Mouse (Mus musculus) intestine, postnatal 0 days (tissue): ENCODE results near the gene Zcchc2. TPM values are rescaled to one million over a fixed set of nuclear protein-coding genes. Genes with fewer than 3 reads are reported as not detected.

Experiments used
- ATAC-seq: fragments of 200-750 bp; cut with Nextera tagmentation; 2 replicates; pipeline ENCODE4 v1.8.0; 2017; ENCODE audit warnings: mild to moderate bottlenecking, moderate TSS enrichment, moderate library complexity
- H3K27ac ChIP-seq: fragments of 300-500 bp; sonication (generic); 2 replicates; pipeline ENCODE4 v1.5.1; 2014; ENCODE audit warnings: mild to moderate bottlenecking, low read depth, low read length, moderate library complexity
- H3K27me3 ChIP-seq: fragments of 300-500 bp; sonication (generic); replicated peaks from 2 replicates; pipeline ENCODE4 v1.6.1; 2014; ENCODE audit warnings: low read length, mixed read lengths; ENCODE audit not compliant: control insufficient read depth, insufficient read depth
- H3K36me3 ChIP-seq: fragments of 300-500 bp; sonication (generic); 2 replicates; pipeline ENCODE4 v1.6.1; 2014; ENCODE audit warnings: mild to moderate bottlenecking, moderate library complexity; ENCODE audit not compliant: control insufficient read depth, insufficient read depth
- H3K4me1 ChIP-seq: fragments of 300-500 bp; sonication (generic); replicated peaks from 2 replicates; pipeline ENCODE4 v1.6.1; 2014; ENCODE audit warnings: antibody characterized with exemption, low read length, mixed read lengths; ENCODE audit not compliant: control insufficient read depth, insufficient read depth
- H3K4me2 ChIP-seq: fragments of 300-500 bp; sonication (generic); replicated peaks from 2 replicates; pipeline ENCODE4 v1.6.1; 2014; ENCODE audit warnings: low read depth, mild to moderate bottlenecking, moderate library complexity
- H3K4me3 ChIP-seq: fragments of 300-500 bp; sonication (generic); 2 replicates; pipeline ENCODE4 v1.5.1; 2014; ENCODE audit warnings: low read depth, low read length
- H3K9ac ChIP-seq: fragments of 300-500 bp; sonication (generic); 2 replicates; pipeline ENCODE4 v1.6.1; 2014; ENCODE audit warnings: mild to moderate bottlenecking, low read depth, low read length
- H3K9me3 ChIP-seq: fragments of 300-500 bp; sonication (generic); 2 replicates; pipeline ENCODE4 v1.6.1; 2016; ENCODE audit warnings: mixed run types; ENCODE audit not compliant: control insufficient read depth
- CTCF ChIP-seq: sonication (generic); IDR thresholded peaks from 2 replicates; pipeline ENCODE4 v1.5.1; 2016; ENCODE audit warnings: low read depth, mild to moderate bottlenecking, control low read depth, antibody characterized with exemption, moderate library complexity
- WGBS: fragments of 180-500 bp; shearing (Covaris S2); extraction: QIAGEN DNeasy Blood & Tissue Kit; methylation state at CpG from one replicate; pipeline ENCODE4 v1.1.7; 2014; 5-methylcytosine and 5-hydroxymethylcytosine counted together
- polyA plus RNA-seq: library from polyadenylated mRNA; unstranded; fragments of >200 nt; fragmentation: Nextera tagmentation; extraction: Ambion mirVana; gene quantifications from 2 replicates; pipeline ENCODE4 v1.2.1, GENCODE M21; 2015

Gene Zcchc2
- polyA plus RNA-seq, 1 experiment from 2014 or later = 1.6 TPM

GRCm38 (mm10) chr1:105984172-105984571 is 6.0 kb upstream of the Zcchc2 start:
- H3K4me1 ChIP-seq = no peaks in the 10 kb centered on the region
- H3K9me3 ChIP-seq = no peaks in the 10 kb centered on the region
- no peak for TF ChIP-seq CTCF
- H3K36me3 ChIP-seq = no peaks in the 10 kb centered on the region
- no peaks in the 10 kb centered on the region for H3K27me3 ChIP-seq
- H3K4me2 ChIP-seq = no peak overlapping the region
- no peak overlapping the region for H3K9ac ChIP-seq
- ATAC-seq = no peak
- WGBS = 92% methylated on average over 3 of the region's 3 CpGs
- no peak overlapping the region for H3K27ac ChIP-seq
- H3K4me3 ChIP-seq = no peak overlapping the region

DNA sequence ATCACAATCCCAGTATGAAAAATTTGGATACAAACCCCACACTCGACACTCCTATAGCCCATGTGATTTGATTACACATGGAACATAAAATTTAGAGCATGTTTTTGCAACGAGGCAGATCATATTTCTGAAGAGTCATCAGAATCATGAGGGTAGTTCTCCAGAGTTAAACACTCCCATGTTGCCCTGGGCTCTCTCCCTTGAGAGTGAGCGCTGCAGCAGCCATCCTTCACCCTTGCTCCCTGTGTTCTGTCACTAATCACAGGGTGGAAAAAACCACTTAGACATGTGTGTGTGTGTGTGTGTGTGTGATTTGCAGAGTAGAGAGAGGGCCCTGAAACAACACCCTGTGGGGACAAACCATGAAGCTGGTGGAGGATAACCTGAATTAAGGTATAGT is 2.0 kb upstream of the Zcchc2 start:
- ATAC-seq = no peak
- TF ChIP-seq CTCF = no peak
- H3K27me3 ChIP-seq = no peaks in the 10 kb centered on the region
- H3K9ac ChIP-seq = no peak overlapping the region
- 54% methylated on average over 3 of the region's 3 CpGs for WGBS
- no peak overlapping the region; the same call in 1 of the 2 replicates for H3K4me2 ChIP-seq
- H3K9me3 ChIP-seq = no peaks in the 10 kb centered on the region
- H3K4me1 ChIP-seq = 0 out of 2 replicates have a peak, but pooled peaks cover 6% of the 10 kb centered on the region
- H3K27ac ChIP-seq = no peak overlapping the region
- H3K4me3 ChIP-seq = no peak overlapping the region
- no peaks in the 10 kb centered on the region for H3K36me3 ChIP-seq

- Histone ChIP-seq H3K4me2 (peak overlapping the region; percentile 97), H3K9ac (peak overlapping the region; percentile 78; the same call in 1 of the 2 replicates)
- WGBS = 45% methylated on average over 14 of the region's 14 CpGs
These were observed 1.1 kb upstream of the Zcchc2 start for GRCm38 (mm10) chr1:105988903-105989639.

GRCm38 (mm10) chr1:105989640-105989984 is 594 bp upstream of the Zcchc2 start:
- Histone ChIP-seq H3K27me3 (no peaks in the 10 kb centered on the region), H3K9me3 (no peaks in the 10 kb centered on the region), H3K36me3 (no peaks in the 10 kb centered on the region), H3K27ac (peak overlapping the region; percentile 98), H3K4me3 (peak overlapping the region; percentile 85), H3K9ac (peak overlapping the region; percentile 78), H3K4me2 (peak overlapping the region; percentile 97), H3K4me1 (0 out of 2 replicates have a peak, but pooled peaks cover 10% of the 10 kb centered on the region)
- under 1% methylated on average over 13 of the region's 13 CpGs for WGBS
- ATAC-seq = no peak
- no peak for TF ChIP-seq CTCF

More at GRCm38 (mm10) chr1:105988903-105989639, 1.1 kb upstream of the Zcchc2 start:
- no peak overlapping the region for H3K27ac ChIP-seq
- no peaks in the 10 kb centered on the region for H3K9me3 ChIP-seq
- no peak for TF ChIP-seq CTCF
- no peak for ATAC-seq
- no peaks in the 10 kb centered on the region for H3K36me3 ChIP-seq
- no peaks in the 10 kb centered on the region for H3K27me3 ChIP-seq
- peak overlapping the region; percentile 85 for H3K4me3 ChIP-seq
- H3K4me1 ChIP-seq = 0 out of 2 replicates have a peak, but pooled peaks cover 10% of the 10 kb centered on the region

- Histone ChIP-seq H3K27me3 (no peaks in the 10 kb centered on the region), H3K9ac (peak overlapping the region; percentile 73), H3K9me3 (no peaks in the 10 kb centered on the region), H3K27ac (peak overlapping the region; percentile 98), H3K4me1 (0 out of 2 replicates have a peak, but pooled peaks cover 14% of the 10 kb centered on the region), H3K4me2 (peak overlapping the region; percentile 97), H3K36me3 (no peaks in the 10 kb centered on the region), H3K4me3 (peak overlapping the region; percentile 85)
- peak; percentile 25 for ATAC-seq
- WGBS = under 1% methylated on average over 96 of the region's 104 CpGs
- TF ChIP-seq CTCF = no peak
These were observed 930 bp downstream of the Zcchc2 start for GRCm38 (mm10) chr1:105990911-105991761.
